Mouse (Mus musculus) hindbrain, embryonic 13.5 days (tissue): ENCODE results near the gene Tfe3. TPM values are rescaled to one million over a fixed set of nuclear protein-coding genes. Genes with fewer than 3 reads are reported as not detected.
"Not testable (repeated sequence)": the region's sequence is repeated elsewhere in the genome, so short reads cannot be mapped to it uniquely, and the experiment has no call there.

Source experiments
- ATAC-seq: fragments of 200-750 bp; cut with Nextera tagmentation; 2 replicates; pipeline ENCODE4 v1.8.0; 2017; ENCODE audit warnings: moderate TSS enrichment; ENCODE audit not compliant: low FRiP score
- H3K27ac ChIP-seq: fragments of 300-500 bp; sonication (generic); 2 replicates; pipeline ENCODE4 v1.5.1; 2015; ENCODE audit warnings: inconsistent platforms, mild to moderate bottlenecking, moderate library complexity
- H3K27me3 ChIP-seq: fragments of 300-500 bp; sonication (generic); 2 replicates; pipeline ENCODE4 v1.6.1; 2015; ENCODE audit warnings: mild to moderate bottlenecking, inconsistent platforms
- H3K36me3 ChIP-seq: fragments of 300-500 bp; sonication (generic); 2 replicates; pipeline ENCODE4 v1.6.1; 2015; ENCODE audit warnings: mild to moderate bottlenecking, inconsistent platforms
- H3K4me1 ChIP-seq: fragments of 300-500 bp; sonication (generic); replicated peaks from 2 replicates; pipeline ENCODE4 v1.6.1; 2015; ENCODE audit warnings: inconsistent platforms
- H3K4me2 ChIP-seq: fragments of 300-500 bp; sonication (generic); 2 replicates; pipeline ENCODE4 v1.6.1; 2015; ENCODE audit warnings: inconsistent platforms, mild to moderate bottlenecking, moderate library complexity
- H3K4me3 ChIP-seq: fragments of 300-500 bp; sonication (generic); 2 replicates; pipeline ENCODE4 v1.5.1; 2015; ENCODE audit warnings: mild to moderate bottlenecking, inconsistent platforms
- H3K9ac ChIP-seq: fragments of 300-500 bp; sonication (generic); 2 replicates; pipeline ENCODE4 v1.6.1; 2015; ENCODE audit warnings: mild to moderate bottlenecking, inconsistent platforms
- H3K9me3 ChIP-seq: fragments of 300-500 bp; sonication (generic); 2 replicates; pipeline ENCODE4 v1.6.1; 2016; ENCODE audit warnings: inconsistent platforms
- WGBS: fragments of 180-500 bp; shearing (Covaris S2); methylation state at CpG from one replicate; pipeline ENCODE4 v1.1.7; 2015; 5-methylcytosine and 5-hydroxymethylcytosine counted together
- polyA plus RNA-seq: library from polyadenylated mRNA; unstranded; fragments of >200 nt; fragmentation: Nextera tagmentation; extraction: Ambion mirVana; gene quantifications from 2 replicates; pipeline ENCODE4 v1.2.1, GENCODE M21; 2015

The Tfe3 gene
- 24.8 and 25.5 TPM in 2 replicates for polyA plus RNA-seq

DNA sequence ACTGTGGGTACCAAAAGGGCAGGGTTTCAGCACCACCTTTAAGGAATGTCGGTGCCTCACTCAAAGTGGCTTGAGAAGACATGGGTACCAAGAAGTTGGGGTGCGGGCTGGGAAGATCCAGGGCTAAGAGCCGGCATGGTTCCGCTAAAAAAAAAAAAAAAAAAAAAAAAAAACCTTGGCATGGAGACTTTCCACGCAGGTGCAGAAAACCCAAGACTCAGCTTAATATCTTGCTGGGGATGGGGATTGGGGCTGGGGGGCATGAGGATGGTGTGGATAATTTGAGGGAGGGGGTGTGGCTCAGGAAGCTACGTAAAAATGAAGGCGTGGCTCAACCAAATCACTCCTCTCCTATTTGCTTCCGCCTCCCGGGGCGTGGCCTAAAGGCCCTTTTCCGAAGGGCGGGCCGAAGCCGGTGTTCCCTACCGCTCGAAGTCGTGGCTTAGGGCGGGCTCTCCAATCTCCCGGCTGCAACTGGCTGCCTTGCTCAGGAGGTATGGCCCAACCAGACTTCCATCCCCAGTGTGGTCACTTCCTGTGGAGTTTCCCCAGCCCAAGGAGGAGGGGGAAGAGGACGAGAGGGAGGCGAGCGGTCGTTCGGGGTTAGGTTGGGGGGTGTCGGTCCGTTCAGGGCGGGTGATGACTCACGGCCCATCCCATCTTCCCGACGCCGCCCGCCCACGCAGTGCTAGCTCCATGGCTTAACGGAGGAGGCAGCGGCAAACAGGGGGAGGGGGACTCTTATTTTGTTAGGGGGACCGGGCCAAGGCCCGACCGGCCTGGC is at the start of gene Tfe3:
Gene Tfe3, plus strand, starts transcription at position 424 of the 784 bp plus-strand sequence.
- H3K4me1 ChIP-seq = peaks cover 30% of the 10 kb centered on the region
- WGBS = 20% methylated on average over 38 of the region's 38 CpGs
- peak within 1 kb of the TSS; percentile 78 for H3K9ac ChIP-seq
- H3K36me3 ChIP-seq = peaks cover 8% of the 10 kb centered on the region; the same call in 1 of the 2 replicates
- peak within 1 kb of the TSS; percentile 66 for H3K4me2 ChIP-seq
- peak within 1 kb of the TSS; percentile 81 for H3K27ac ChIP-seq
- peak; percentile 95 for ATAC-seq
- no peaks in the 10 kb centered on the region for H3K9me3 ChIP-seq
- no peaks in the 10 kb centered on the region for H3K27me3 ChIP-seq
- H3K4me3 ChIP-seq = peak within 1 kb of the TSS; percentile 60

DNA sequence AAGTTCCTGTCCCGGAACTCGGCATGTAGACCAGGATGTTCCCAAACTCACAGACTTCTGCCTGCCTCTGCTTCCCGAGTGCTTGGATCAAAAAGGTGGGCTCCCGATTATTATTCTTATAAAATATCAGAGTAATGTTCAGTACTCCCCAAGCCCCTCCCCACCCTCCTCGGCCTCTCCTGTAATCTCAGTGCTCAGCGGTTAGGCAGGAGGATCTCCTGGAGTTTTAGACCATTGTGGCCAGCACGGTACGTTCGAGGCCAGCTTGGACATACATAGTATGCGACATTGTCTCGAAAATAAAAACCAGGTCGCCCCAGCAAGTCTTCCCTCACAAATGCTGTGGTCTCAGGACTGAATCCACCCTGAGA is 48.6 kb upstream of the Tfe3 start:
- whole genome bisulfite sequencing = 20% methylated on average over 6 of the region's 12 CpGs
- not testable (repeated sequence) for H3K4me1 ChIP-seq, H3K27me3 ChIP-seq, H3K36me3 ChIP-seq, H3K9me3 ChIP-seq
- H3K4me2 ChIP-seq = peak overlapping the region; percentile 52
- ATAC-seq = peak; percentile 2; the same call in 1 of the 2 replicates
- H3K4me3 ChIP-seq = peak overlapping the region; percentile 35
- H3K9ac ChIP-seq = peak overlapping the region; percentile 51
- H3K27ac ChIP-seq = peak overlapping the region; percentile 55

DNA sequence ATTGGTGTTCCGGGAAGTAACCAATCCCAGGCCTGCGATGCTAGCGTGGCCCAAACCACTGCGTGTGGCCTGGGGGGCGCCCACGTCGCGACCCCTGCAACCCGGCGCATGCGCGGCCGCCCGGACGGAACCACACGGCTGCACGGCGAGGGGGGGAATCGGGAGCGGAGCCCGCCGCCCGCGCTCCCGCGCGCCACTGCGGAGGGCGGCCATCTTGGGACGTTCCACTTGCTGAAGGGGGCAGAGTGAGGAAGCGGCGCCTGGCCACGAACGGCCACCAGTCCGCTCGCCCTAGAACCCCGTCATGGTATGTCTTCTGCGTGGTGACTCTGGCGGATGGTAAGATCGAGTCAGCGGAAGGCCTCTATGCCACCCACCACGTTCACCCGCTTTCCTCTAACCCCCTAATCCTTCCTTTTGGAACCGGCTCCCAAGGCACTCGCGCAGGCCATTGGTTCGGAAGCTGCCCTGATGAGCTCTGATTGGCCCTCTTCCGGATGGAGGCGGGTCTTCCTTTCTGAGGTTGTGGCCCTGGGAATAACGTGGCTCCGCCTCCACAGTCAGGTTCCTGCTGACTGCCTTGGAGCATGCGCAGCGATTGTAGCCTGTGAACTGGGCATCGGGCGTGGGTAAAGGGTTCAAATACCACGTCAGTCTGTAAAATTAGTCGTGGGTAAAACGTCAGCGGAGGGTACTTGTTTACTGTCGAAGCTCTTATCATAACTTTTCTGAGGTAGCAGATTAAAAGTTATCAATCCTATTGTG is 48.0 kb upstream of the Tfe3 start, which contains the start of gene Wdr45:
Gene Wdr45, plus strand, starts transcription at position 199 of the 765 bp plus-strand sequence.
- H3K36me3 ChIP-seq, H3K27me3 ChIP-seq, H3K4me1 ChIP-seq, H3K9me3 ChIP-seq: not testable (repeated sequence)
- peak within 1 kb of the TSS; percentile 55 for H3K27ac ChIP-seq
- peak; percentile 97 for ATAC-seq
- WGBS = 13% methylated on average over 30 of the region's 60 CpGs
- H3K4me2 ChIP-seq = peak within 1 kb of the TSS; percentile 52
- peak within 1 kb of the TSS; percentile 35 for H3K4me3 ChIP-seq
- peak within 1 kb of the TSS; percentile 51 for H3K9ac ChIP-seq

DNA sequence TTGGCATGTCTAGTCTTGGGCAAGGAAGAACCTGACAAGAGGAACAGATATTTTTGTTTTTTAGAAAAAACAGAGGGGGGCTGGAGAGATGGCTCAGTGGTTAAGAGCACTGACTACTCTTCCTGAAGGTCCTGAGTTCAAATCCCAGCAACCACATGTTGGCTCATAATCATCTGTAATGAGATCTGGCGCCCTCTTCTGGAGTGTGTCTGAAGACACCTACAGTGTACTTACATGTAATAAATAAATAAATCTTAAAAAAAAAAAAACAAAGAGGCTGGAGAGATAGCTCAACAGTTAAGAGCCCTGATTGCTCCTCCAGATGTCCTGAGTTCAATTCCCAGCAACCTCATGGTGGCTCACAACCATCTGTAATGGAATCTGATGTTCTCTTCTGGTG is 46.3 kb upstream of the Tfe3 start:
- not testable (repeated sequence) for H3K4me2 ChIP-seq, H3K9me3 ChIP-seq, ATAC-seq, H3K27me3 ChIP-seq, H3K9ac ChIP-seq, H3K27ac ChIP-seq, H3K4me3 ChIP-seq, H3K4me1 ChIP-seq, H3K36me3 ChIP-seq
- WGBS = 47% methylated on average over 1 of the region's 1 CpGs

DNA sequence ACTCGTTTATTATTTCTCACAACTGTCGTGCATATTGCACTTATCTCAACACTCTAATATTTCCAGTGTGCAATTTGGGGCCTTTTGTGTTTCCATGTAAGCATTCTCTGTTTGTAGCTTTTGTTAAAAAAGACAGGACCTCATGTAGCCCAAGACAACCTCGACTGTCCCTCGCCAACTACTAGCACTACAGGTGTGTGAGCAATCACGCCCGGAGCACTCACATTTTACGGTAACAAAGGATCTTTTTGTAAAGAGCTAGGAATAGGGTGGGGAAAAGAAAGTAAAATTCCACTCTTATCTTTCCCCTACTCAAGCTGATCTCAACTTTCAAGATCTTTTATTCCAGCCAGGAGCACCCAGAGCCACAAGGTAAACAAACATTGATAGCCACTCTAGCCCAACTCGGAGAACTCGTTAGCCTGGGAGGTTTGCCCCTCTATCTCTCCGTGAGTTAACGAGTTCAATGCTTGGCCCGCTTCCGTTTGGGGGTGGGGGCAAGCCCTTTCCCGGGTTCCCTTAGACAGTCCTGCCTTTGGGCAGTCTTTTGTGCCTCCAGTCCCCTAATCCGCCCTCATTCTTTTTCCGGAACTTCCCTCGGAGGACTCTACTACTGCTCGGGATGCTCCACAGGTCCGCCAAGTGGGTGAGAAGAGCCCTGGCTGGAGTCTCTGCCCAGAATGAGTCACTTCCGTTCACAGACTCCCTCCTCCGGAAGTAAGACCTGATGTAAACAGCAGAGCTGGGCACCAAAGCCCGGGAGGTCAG is 40.7 kb upstream of the Tfe3 start, which contains the start of gene Gm45208:
Gene Gm45208, plus strand, starts transcription at position 732 of the 768 bp plus-strand sequence.
- H3K27me3 ChIP-seq = no peaks in the 10 kb centered on the region
- WGBS = 18% methylated on average over 22 of the region's 22 CpGs
- peak within 1 kb of the TSS; percentile 70 for H3K9ac ChIP-seq
- peak within 1 kb of the TSS; percentile 92 for H3K27ac ChIP-seq
- H3K9me3 ChIP-seq = no peaks in the 10 kb centered on the region
- H3K4me2 ChIP-seq = peak within 1 kb of the TSS; percentile 67
- H3K36me3 ChIP-seq = peaks cover 20% of the 10 kb centered on the region
- peak within 1 kb of the TSS; percentile 54 for H3K4me3 ChIP-seq
- H3K4me1 ChIP-seq = peaks cover 6% of the 10 kb centered on the region
- ATAC-seq = peak; percentile 85

DNA sequence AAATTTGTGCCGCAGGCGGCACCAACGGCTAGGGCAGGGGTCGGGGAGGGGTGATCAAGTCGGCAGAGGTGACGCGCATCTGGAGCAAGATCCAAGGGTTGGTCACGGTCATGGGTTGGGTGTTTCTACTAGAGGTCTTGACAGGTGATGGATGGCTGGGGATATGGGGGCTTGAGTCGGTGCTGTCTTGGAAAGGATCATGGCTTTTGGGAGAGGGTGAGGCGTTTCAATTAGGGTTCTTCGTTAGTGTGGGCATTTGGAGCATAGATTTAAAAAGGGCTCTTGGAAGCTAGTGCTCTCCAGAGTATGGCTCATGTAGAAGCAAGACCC is 40.1 kb upstream of the Tfe3 start:
- no peaks in the 10 kb centered on the region for H3K9me3 ChIP-seq
- 28% methylated on average over 11 of the region's 11 CpGs for WGBS
- peak overlapping the region; percentile 54 for H3K4me3 ChIP-seq
- no peaks in the 10 kb centered on the region for H3K27me3 ChIP-seq
- H3K9ac ChIP-seq = peak overlapping the region; percentile 70
- H3K36me3 ChIP-seq = peaks cover 21% of the 10 kb centered on the region
- peaks cover 6% of the 10 kb centered on the region for H3K4me1 ChIP-seq
- H3K27ac ChIP-seq = peak overlapping the region; percentile 92; the same call in 1 of the 2 replicates
- peak overlapping the region; percentile 67 for H3K4me2 ChIP-seq
- ATAC-seq = peak; percentile 44

DNA sequence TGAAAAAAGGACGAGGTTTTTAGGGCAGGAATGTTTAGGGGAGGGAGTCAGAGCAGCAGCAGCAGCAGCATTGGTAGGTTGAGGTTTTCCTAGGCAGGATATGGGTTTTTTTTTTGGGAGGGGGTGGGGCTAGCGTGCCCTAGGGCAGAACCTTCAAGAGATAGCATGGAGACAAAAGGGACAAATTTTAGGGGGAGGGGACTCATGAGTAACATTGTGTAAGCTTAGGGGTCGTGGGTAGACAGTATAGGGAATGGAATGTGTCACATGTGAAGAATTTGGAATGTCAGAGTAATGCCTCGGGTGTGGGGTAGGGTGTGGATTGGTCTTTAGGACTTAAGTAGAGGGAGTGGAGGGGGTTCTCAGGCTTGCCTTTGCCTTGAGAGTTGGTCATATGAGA is 39.7 kb upstream of the Tfe3 start:
- Histone ChIP-seq H3K36me3 (peaks cover 21% of the 10 kb centered on the region), H3K4me2 (peak overlapping the region; percentile 67), H3K4me3 (peak overlapping the region; percentile 54), H3K27ac (no peak overlapping the region), H3K9me3 (no peaks in the 10 kb centered on the region), H3K27me3 (no peaks in the 10 kb centered on the region), H3K9ac (peak overlapping the region; percentile 70), H3K4me1 (peaks cover 7% of the 10 kb centered on the region)
- no peak for ATAC-seq
- 31% methylated on average over 4 of the region's 4 CpGs for WGBS

DNA sequence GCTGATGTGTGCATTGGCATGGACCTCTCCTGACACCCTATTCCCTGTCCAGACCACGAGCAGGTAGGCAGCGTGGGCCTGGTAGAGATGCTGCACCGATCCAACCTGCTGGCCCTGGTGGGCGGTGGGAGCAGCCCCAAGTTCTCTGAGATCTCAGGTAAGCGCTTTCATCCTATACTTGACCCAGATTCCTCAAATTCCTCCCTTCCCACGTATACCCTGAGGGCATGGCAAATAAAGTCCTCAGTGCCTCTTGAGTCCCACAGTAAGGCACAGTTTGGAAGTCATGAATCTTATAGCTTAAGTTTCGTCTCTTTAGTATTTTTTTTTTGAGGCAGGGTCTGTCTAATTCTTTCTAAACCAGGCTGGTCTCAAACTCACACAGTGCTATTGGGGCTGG is 38.2 kb upstream of the Tfe3 start:
- WGBS = 89% methylated on average over 7 of the region's 7 CpGs
- Histone ChIP-seq H3K4me2 (no peak overlapping the region), H3K27me3 (no peaks in the 10 kb centered on the region), H3K4me1 (peaks cover 12% of the 10 kb centered on the region), H3K9me3 (no peaks in the 10 kb centered on the region), H3K9ac (no peak overlapping the region), H3K4me3 (no peak overlapping the region), H3K27ac (no peak overlapping the region), H3K36me3 (peaks cover 21% of the 10 kb centered on the region)
- ATAC-seq = no peak

DNA sequence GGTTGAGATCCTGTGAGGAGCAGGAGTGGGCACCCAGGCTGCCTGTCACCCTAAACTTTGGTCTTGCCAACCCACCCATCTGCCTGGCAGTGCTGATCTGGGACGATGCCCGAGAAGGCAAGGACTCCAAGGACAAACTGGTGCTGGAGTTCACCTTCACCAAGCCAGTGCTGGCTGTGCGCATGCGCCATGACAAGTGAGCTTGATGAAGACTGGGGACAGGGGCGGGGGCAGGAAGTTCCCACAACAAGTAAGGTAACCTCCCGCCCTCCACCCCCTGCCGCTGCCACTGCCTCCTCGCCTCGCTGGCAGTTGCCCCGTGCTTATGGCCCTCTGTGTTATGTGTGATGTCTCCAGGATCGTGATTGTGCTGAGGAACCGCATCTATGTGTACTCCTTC is 36.5 kb upstream of the Tfe3 start:
- Histone ChIP-seq H3K4me1 (peaks cover 18% of the 10 kb centered on the region), H3K4me3 (no peak overlapping the region), H3K27me3 (no peaks in the 10 kb centered on the region), H3K27ac (no peak overlapping the region), H3K36me3 (peaks cover 21% of the 10 kb centered on the region), H3K4me2 (no peak overlapping the region), H3K9ac (no peak overlapping the region), H3K9me3 (no peaks in the 10 kb centered on the region)
- 84% methylated on average over 12 of the region's 12 CpGs for WGBS
- no peak for ATAC-seq

DNA sequence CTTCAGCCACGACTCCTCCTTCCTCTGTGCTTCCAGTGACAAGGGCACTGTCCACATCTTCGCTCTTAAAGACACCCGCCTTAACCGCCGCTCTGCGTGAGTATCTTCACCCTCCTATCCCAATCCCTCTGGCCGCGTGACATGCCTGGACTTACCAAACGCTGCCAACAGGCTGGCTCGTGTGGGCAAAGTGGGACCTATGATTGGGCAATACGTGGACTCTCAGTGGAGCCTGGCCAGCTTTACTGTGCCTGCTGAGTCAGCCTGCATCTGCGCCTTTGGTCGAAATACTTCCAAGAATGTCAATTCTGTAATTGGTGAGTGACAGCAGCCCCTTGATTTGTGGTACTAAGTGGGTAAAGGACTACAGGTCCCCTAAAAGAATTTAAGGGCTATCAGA is 35.2 kb upstream of the Tfe3 start:
- Histone ChIP-seq H3K4me2 (no peak overlapping the region), H3K9me3 (no peaks in the 10 kb centered on the region), H3K27me3 (no peaks in the 10 kb centered on the region), H3K27ac (no peak overlapping the region), H3K36me3 (peaks cover 21% of the 10 kb centered on the region), H3K4me1 (peaks cover 18% of the 10 kb centered on the region), H3K4me3 (no peak overlapping the region), H3K9ac (no peak overlapping the region)
- ATAC-seq = no peak
- 92% methylated on average over 13 of the region's 13 CpGs for WGBS

DNA sequence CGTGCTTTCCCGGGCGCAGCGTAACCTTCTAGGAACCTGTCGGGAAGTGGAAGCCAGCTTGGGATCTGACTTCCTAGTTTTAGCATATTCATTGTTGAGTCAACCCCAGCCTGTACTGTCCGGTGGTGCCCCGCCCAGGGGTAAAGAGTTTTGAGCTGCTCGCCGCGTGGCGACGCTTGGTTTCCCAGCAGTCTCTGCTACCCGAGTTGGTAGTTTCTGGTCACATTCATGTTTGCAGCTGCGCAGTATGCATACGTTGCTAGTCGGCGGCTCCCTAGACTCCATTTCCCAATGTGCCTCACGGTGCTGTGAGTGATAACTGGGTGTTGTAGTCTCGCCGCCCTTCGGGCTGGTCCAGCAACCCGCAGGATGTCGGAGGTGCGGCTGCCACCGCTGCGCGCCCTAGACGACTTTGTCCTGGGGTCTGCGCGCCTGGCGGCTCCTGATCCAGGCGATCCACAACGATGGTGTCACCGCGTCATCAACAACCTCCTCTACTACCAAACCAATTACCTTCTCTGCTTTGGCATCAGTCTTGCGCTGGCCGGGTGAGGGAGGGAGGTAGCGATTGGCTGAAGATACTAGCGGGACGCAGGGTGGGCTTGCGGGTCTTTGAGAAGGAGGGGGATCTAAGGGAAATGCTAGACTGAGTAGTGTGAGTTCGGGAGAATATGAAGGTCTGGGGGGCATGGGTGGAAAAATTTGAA is 34.0 kb upstream of the Tfe3 start, which contains the start of gene Praf2:
Gene Praf2, plus strand, starts transcription at position 225 of the 707 bp plus-strand sequence.
- WGBS = 8% methylated on average over 42 of the region's 42 CpGs
- Histone ChIP-seq H3K36me3 (peaks cover 21% of the 10 kb centered on the region), H3K4me2 (peak within 1 kb of the TSS; percentile 59), H3K27me3 (no peaks in the 10 kb centered on the region), H3K4me1 (peaks cover 12% of the 10 kb centered on the region), H3K27ac (peak within 1 kb of the TSS; percentile 85), H3K9me3 (no peaks in the 10 kb centered on the region), H3K4me3 (peak within 1 kb of the TSS; percentile 45), H3K9ac (peak within 1 kb of the TSS; percentile 70)
- peak; percentile 95 for ATAC-seq
